In genomic region chr17:13742334-13742733, GRCm38 (mm10) we compare ENCODE assay signal across 17 mouse cellular contexts. TPM values are rescaled to one million over a fixed set of nuclear protein-coding genes. Genes with fewer than 3 reads are reported as not detected.
"Had no signal": no experiment of that assay in that cellular context is flagged by ENCODE, and none has a peak within 500 bp of the region (broad histone marks: within the 10 kb centered on the region; RNA-seq: fewer than 3 reads in every experiment).

No protein-coding gene starts in this region.

- H3K4me2 ChIP-seq: limb, embryonic 12.5 days; liver, embryonic 13.5 days; midbrain, embryonic 12.5 days; neural tube, embryonic 13.5 days had no signal

- H3K27me3 ChIP-seq: limb, embryonic 12.5 days; midbrain, embryonic 12.5 days; neural tube, embryonic 13.5 days had no signal

- H3K9me3 ChIP-seq: limb, embryonic 12.5 days; liver, embryonic 13.5 days; midbrain, embryonic 12.5 days; neural tube, embryonic 13.5 days had no signal

- H3K9ac ChIP-seq: limb, embryonic 12.5 days; liver, embryonic 13.5 days; liver, postnatal 0 days; midbrain, embryonic 12.5 days had no signal

- H3K4me3 ChIP-seq: limb, embryonic 12.5 days; liver, embryonic 13.5 days; megakaryocyte, embryonic 14.5 days; midbrain, embryonic 12.5 days; neural tube, embryonic 13.5 days had no signal

- DNase-seq: kidney, adult 18-20 months; kidney, postnatal 36 days; layer of hippocampus, adult 9-11 months; layer of hippocampus, postnatal 36 days; liver; liver, embryonic 13.5 days; liver, postnatal 0 days; retina, postnatal 1 day; right cerebral cortex, postnatal 4 days; spleen, adult 18-20 months; thymus, postnatal 36 days had no signal

- ATAC-seq: liver, postnatal 0 days; midbrain, embryonic 16.5 days had no signal

- H3K27ac ChIP-seq: liver, embryonic 13.5 days; macrophage; midbrain, embryonic 12.5 days; neural tube, embryonic 13.5 days had no signal

- H3K36me3 ChIP-seq: limb, embryonic 12.5 days; liver, embryonic 13.5 days; midbrain, embryonic 12.5 days; neural tube, embryonic 13.5 days had no signal

RNA-seq across cellular contexts. Expression of gene Tcte2, which starts 19.3 kb away (rescaled TPM):
- polyA plus RNA-seq: macrophage had no signal
